Mouse (Mus musculus) stomach, embryonic 14.5 days (tissue): ENCODE data around the gene Hcar2. TPM values are rescaled to one million over a fixed set of nuclear protein-coding genes. Genes with fewer than 3 reads are reported as not detected.

Experiments used
- ATAC-seq: fragments of 200-750 bp; cut with Nextera tagmentation; 2 replicates; pipeline ENCODE4 v1.8.0; 2017; ENCODE audit warnings: low read depth, moderate TSS enrichment; ENCODE audit not compliant: insufficient number of reproducible peaks, insufficient read depth, low FRiP score
- H3K27ac ChIP-seq: fragments of 300-500 bp; sonication (generic); 2 replicates; pipeline ENCODE4 v1.5.1; 2014; ENCODE audit warnings: mild to moderate bottlenecking, low read length, moderate library complexity, mixed read lengths
- H3K27me3 ChIP-seq: fragments of 300-500 bp; sonication (generic); 2 replicates; pipeline ENCODE4 v1.6.1; 2014; ENCODE audit warnings: low read length, control low read depth, mixed read lengths; ENCODE audit not compliant: control insufficient read depth, insufficient read depth
- H3K36me3 ChIP-seq: fragments of 300-500 bp; sonication (generic); 2 replicates; pipeline ENCODE4 v1.6.1; 2014; ENCODE audit warnings: mild to moderate bottlenecking, control low read depth, low read length, moderate library complexity, mixed read lengths; ENCODE audit not compliant: control insufficient read depth, insufficient read depth
- H3K4me1 ChIP-seq: fragments of 300-500 bp; sonication (generic); 2 replicates; pipeline ENCODE4 v1.6.1; 2014; ENCODE audit warnings: low read length, control low read depth, mixed read lengths; ENCODE audit not compliant: control insufficient read depth, insufficient read depth
- H3K4me2 ChIP-seq: fragments of 300-500 bp; sonication (generic); replicated peaks from 2 replicates; pipeline ENCODE4 v1.6.1; 2014; ENCODE audit warnings: low read depth, low read length, control low read depth
- H3K4me3 ChIP-seq: fragments of 300-500 bp; sonication (generic); 2 replicates; pipeline ENCODE4 v1.5.1; 2014; ENCODE audit warnings: low read depth, low read length, control low read depth
- H3K9ac ChIP-seq: fragments of 300-500 bp; sonication (generic); replicated peaks from 2 replicates; pipeline ENCODE4 v1.6.1; 2014; ENCODE audit warnings: low read depth, mild to moderate bottlenecking, control low read depth, low read length, moderate library complexity, mixed read lengths
- H3K9me3 ChIP-seq: fragments of 300-500 bp; sonication (generic); 2 replicates; pipeline ENCODE4 v1.6.1; 2016; ENCODE audit warnings: low read depth, low read length, control low read depth; ENCODE audit not compliant: control insufficient read depth
- WGBS: fragments of 180-500 bp; shearing (Covaris S2); extraction: QIAGEN DNeasy Blood & Tissue Kit; methylation state at CpG from one replicate; pipeline ENCODE4 v1.1.7; 2014; 5-methylcytosine and 5-hydroxymethylcytosine counted together
- polyA plus RNA-seq: library from polyadenylated mRNA; unstranded; fragments of >200 nt; fragmentation: Nextera tagmentation; extraction: Ambion mirVana; gene quantifications from 2 replicates; pipeline ENCODE4 v1.2.1, GENCODE M21; 2014

Gene Hcar2
- polyA plus RNA-seq, 1 experiment from 2014 or later = 1.6 TPM

DNA sequence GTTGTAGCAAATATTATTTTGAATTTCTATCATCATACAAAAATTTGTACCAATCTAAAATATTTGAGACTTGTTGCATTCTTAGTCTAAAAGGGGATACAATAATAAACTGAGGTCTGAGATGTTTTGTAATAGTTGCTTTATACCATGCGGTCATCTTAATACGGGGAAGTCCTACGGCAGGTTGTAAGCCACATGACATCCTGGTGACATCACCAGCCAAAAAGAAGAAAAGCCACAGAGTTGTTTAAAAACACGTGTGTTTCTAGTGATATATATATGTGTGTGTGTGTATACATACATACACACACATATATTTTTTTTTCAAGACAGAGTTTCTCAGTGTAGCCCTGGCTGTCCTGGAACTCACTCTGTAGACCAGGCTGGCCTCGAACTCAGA is 28.2 kb upstream of the Hcar2 start:
- no peak overlapping the region for H3K9ac ChIP-seq
- ATAC-seq = no peak
- no peak overlapping the region for H3K4me2 ChIP-seq
- H3K9me3 ChIP-seq = no peaks in the 10 kb centered on the region
- H3K27ac ChIP-seq = no peak overlapping the region
- no peaks in the 10 kb centered on the region for H3K36me3 ChIP-seq
- H3K4me3 ChIP-seq = no peak overlapping the region
- WGBS = 90% methylated on average over 5 of the region's 5 CpGs
- no peaks in the 10 kb centered on the region for H3K27me3 ChIP-seq
- H3K4me1 ChIP-seq = no peaks in the 10 kb centered on the region

DNA sequence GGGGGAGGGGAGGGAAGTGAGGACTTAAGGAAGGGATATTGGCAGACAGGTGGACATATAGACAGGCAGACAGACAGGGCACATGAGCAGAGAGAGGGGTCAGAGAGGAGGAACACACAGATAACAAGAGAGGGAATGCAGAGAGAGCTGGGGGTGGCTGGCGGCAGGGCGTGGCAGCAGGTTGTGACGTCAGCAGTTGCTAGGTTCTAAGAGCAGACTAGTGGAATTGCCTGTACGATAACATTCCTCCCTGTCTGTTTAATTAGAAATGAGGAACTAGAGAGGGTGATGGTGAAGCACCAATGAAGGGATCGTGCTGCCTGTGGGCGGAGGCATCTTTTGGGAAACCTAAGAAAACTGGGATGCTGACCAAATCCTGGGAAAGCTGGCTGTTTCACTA is 26.4 kb upstream of the Hcar2 start:
- H3K4me3 ChIP-seq = no peak overlapping the region
- H3K27me3 ChIP-seq = no peaks in the 10 kb centered on the region
- H3K9ac ChIP-seq = no peak overlapping the region
- H3K27ac ChIP-seq = no peak overlapping the region
- WGBS = 39% methylated on average over 6 of the region's 6 CpGs
- ATAC-seq = no peak
- H3K4me1 ChIP-seq = no peaks in the 10 kb centered on the region
- no peaks in the 10 kb centered on the region for H3K9me3 ChIP-seq
- no peaks in the 10 kb centered on the region for H3K36me3 ChIP-seq
- H3K4me2 ChIP-seq = no peak overlapping the region

DNA sequence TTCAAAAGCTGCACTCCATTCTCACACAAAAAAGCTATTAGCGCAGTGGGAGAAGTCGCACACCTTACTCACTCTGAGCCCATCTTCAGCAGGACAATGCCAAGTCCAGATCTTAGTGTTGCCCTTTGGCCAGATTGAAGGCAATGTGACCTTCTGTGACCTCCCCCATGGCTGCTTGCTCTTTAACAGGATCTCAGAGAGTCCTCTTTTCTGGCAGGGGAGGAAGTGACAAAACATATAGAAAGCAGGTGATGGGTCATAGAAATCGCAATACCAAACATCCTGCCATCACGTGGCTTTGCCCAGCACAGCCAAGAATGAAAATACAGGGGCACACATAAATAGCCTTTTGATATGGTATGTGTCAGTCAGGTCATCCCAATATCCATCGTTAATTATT is 25.7 kb upstream of the Hcar2 start:
- Histone ChIP-seq H3K4me3 (no peak overlapping the region), H3K36me3 (no peaks in the 10 kb centered on the region), H3K9me3 (no peaks in the 10 kb centered on the region), H3K27me3 (no peaks in the 10 kb centered on the region), H3K4me1 (no peaks in the 10 kb centered on the region), H3K27ac (no peak overlapping the region), H3K4me2 (no peak overlapping the region), H3K9ac (no peak overlapping the region)
- ATAC-seq = no peak
- WGBS = 73% methylated on average over 5 of the region's 5 CpGs

DNA sequence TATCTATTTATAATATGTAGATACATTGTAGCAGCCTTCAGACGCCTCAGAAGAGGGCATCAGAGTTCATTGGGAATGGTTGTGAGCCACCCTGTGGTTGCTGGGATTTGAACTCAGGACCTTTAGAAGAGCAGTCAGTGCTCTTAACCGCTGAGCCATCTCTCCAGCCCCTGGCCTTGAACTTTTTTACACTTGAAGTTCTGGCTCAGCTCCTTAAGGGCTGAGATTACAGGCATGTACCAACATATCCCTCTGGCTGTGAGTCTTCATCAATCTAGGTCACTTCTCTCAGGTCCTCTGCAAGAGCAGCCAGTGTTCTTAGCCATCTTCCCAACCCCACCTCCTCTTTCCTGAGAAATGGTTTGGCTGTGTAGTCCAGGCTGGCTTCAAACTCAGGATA is 25.0 kb upstream of the Hcar2 start:
- H3K27me3 ChIP-seq = no peaks in the 10 kb centered on the region
- 70% methylated on average over 2 of the region's 2 CpGs for WGBS

DNA sequence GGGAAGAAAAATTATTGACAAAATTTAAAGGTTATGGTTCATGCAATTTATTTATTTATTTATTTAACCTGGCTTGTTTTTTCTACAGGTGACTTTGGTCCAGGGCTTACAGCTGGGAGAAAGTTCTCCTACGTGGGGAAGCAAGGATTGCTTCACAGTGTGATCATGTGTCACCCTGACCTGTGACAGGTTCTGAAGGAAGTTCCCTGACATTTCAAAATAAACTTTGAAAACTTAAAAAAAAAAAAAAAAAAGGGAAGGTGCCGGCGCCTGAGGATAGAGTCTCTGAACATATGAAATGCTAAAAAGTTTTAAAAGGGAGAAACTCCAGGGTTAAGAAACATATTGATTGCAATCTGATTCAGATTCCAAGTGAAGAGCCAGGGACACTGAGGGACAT is 21.1 kb upstream of the Hcar2 start:
- Histone ChIP-seq H3K27me3 (no peaks in the 10 kb centered on the region), H3K4me1 (no peaks in the 10 kb centered on the region), H3K36me3 (no peaks in the 10 kb centered on the region), H3K4me2 (no peak overlapping the region), H3K27ac (no peak overlapping the region), H3K4me3 (no peak overlapping the region), H3K9me3 (no peaks in the 10 kb centered on the region), H3K9ac (no peak overlapping the region)
- ATAC-seq = no peak
- 58% methylated on average over 3 of the region's 3 CpGs for WGBS

More for the DNA sequence above, 25.0 kb upstream of the Hcar2 start:
- no peak for ATAC-seq
- Histone ChIP-seq H3K4me3 (no peak overlapping the region), H3K9me3 (no peaks in the 10 kb centered on the region), H3K36me3 (no peaks in the 10 kb centered on the region), H3K4me2 (no peak overlapping the region), H3K4me1 (no peaks in the 10 kb centered on the region), H3K9ac (no peak overlapping the region), H3K27ac (no peak overlapping the region)

DNA sequence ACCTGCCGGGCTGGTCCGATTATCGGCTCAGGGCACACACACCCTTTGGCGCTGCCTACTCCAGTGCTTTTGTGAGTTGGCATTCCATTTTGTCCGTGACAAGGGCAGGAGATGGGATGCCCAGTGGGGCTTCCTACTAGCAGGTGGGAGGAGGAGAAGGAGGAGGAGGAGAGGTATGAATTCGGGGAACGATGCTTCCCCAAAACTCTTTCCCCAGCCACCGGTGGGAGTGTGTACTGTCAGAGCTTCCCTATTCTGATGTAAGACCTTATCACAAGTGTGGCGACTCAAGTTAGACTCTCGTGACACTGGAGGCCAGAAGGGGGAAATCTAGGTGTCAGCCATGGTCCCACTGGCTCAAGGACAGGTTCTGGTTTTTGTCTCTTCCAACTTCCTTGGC is 19.0 kb upstream of the Hcar2 start:
- Histone ChIP-seq H3K4me2 (no peak overlapping the region), H3K9ac (no peak overlapping the region), H3K4me1 (peaks cover 12% of the 10 kb centered on the region; the same call in 1 of the 2 replicates), H3K4me3 (no peak overlapping the region), H3K27ac (no peak overlapping the region), H3K27me3 (no peaks in the 10 kb centered on the region), H3K9me3 (no peaks in the 10 kb centered on the region), H3K36me3 (no peaks in the 10 kb centered on the region)
- no peak for ATAC-seq
- WGBS = 76% methylated on average over 10 of the region's 10 CpGs

DNA sequence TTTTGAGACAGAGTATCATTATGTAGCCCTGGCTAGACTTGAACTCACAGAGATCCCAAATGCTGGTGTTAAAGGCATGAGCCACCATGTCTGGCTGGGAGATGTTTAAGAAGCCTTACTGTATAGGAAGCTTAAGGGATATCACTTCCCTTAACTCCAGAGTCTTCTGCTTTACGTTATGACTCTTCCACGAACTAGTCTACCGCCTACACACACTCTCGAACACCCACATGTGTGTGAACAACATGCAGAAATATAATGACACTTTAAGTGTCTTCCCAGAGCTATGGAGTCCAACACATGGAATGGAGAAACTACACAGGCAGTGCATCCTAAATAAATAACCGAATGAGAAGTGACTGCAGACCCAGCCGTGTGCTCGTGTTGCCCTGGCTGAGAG is 18.6 kb upstream of the Hcar2 start:
- Histone ChIP-seq H3K9me3 (no peaks in the 10 kb centered on the region), H3K4me2 (no peak overlapping the region), H3K4me3 (no peak overlapping the region), H3K36me3 (no peaks in the 10 kb centered on the region), H3K9ac (no peak overlapping the region), H3K27me3 (no peaks in the 10 kb centered on the region), H3K27ac (no peak overlapping the region), H3K4me1 (peaks cover 17% of the 10 kb centered on the region; the same call in 1 of the 2 replicates)
- 72% methylated on average over 7 of the region's 7 CpGs for WGBS
- no peak for ATAC-seq

DNA sequence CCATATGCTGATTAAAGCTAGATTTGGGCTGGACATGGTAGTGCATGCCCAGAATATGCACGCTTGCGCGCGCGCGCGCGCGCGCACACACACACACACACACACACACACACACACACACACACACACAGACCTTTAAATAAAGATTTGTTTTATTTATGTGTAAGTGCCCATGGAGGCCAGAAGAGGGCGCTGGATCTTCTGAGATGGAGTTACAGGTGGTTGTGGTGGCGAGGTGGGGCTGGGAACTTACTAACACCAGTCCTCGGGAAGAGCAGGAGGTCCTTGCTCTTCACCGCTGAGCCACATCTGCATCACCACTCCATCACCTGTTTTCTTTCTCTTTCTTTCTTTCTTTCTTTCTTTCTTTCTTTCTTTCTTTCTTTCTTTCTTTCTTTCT is 15.5 kb upstream of the Hcar2 start:
- ATAC-seq = no peak
- peak overlapping the region; percentile 79; the same call in 1 of the 2 replicates for H3K27ac ChIP-seq
- 85% methylated on average over 14 of the region's 14 CpGs for whole genome bisulfite sequencing

DNA sequence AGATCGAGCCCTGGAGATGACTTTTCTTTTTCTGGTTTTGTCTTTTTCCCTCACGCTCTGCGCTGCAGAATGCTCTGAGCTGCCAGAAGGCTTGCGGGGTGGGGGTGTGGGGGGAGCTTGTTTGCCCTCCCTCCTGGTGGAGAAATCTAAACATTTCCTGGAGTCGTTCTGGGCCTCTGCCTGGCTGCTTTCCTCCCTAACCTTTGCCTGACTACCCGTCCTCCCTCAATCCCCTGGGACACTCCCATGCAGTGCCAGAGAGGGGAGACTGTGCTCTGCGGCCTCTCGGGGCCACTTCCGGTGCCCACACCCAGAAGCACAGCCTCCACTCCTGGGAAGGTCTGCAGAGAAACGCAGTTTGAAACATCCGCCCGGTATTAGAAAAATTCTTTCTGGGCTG is 14.6 kb upstream of the Hcar2 start, which contains the start of gene Hcar1:
Gene Hcar1 (minus strand): TSS at position 93 of the 400 bp plus-strand sequence.
- Histone ChIP-seq H3K4me3 (no peak within 1 kb of the TSS), H3K9ac (0 out of 2 replicates have a peak within 1 kb of the TSS, but pooled peaks have one; percentile 7), H3K27me3 (no peaks in the 10 kb centered on the region), H3K4me1 (peaks cover 19% of the 10 kb centered on the region; the same call in 1 of the 2 replicates), H3K27ac (peak within 1 kb of the TSS; percentile 79), H3K9me3 (no peaks in the 10 kb centered on the region), H3K36me3 (no peaks in the 10 kb centered on the region), H3K4me2 (peak within 1 kb of the TSS; percentile 21)
- 27% methylated on average over 12 of the region's 12 CpGs for WGBS
- peak; percentile 70; the same call in 1 of the 2 replicates for ATAC-seq

More for the DNA sequence above, 15.5 kb upstream of the Hcar2 start:
- H3K9me3 ChIP-seq = no peaks in the 10 kb centered on the region
- peaks cover 19% of the 10 kb centered on the region; the same call in 1 of the 2 replicates for H3K4me1 ChIP-seq
- H3K4me3 ChIP-seq = no peak overlapping the region
- no peak overlapping the region for H3K9ac ChIP-seq
- no peak overlapping the region; the same call in 1 of the 2 replicates for H3K4me2 ChIP-seq
- no peaks in the 10 kb centered on the region for H3K27me3 ChIP-seq
- H3K36me3 ChIP-seq = no peaks in the 10 kb centered on the region
